Mouse (Mus musculus) bone marrow macrophage, adult 2 months (primary cell): ENCODE measurements around the gene Plxdc1.

Experiments used
- CTCF ChIP-seq: IDR thresholded peaks from 2 replicates; pipeline ENCODE4 v1.5.1; 2012; ENCODE audit warnings: low read depth, mild to moderate bottlenecking, low read length, moderate library complexity
- POLR2A ChIP-seq: IDR thresholded peaks from 2 replicates; pipeline ENCODE4 v1.6.1; 2012; ENCODE audit warnings: mild to moderate bottlenecking, low read depth, low read length, borderline replicate concordance

GRCm38 (mm10) chr11:97958641-97959299 lies 27.5 kb downstream of the Plxdc1 start:
- TF ChIP-seq CTCF: no peak
- TF ChIP-seq POLR2A: no peak
